Mouse (Mus musculus) ES-E14 (cell line): ENCODE measurements around the gene Tmbim7.

Experiments
- CHD2 ChIP-seq: IDR thresholded peaks from 2 replicates; pipeline ENCODE4 v1.6.1; 2014; ENCODE audit warnings: mild to moderate bottlenecking, low read depth, low read length, inconsistent platforms
- HCFC1 ChIP-seq: IDR thresholded peaks from 2 replicates; pipeline ENCODE4 v1.6.1; 2012; ENCODE audit warnings: low read length, inconsistent platforms, borderline replicate concordance; ENCODE audit not compliant: insufficient read depth
- MAFK ChIP-seq: IDR thresholded peaks from 2 replicates; pipeline ENCODE4 v1.6.1; 2014; ENCODE audit warnings: mild to moderate bottlenecking, low read depth, low read length, inconsistent platforms; ENCODE audit not compliant: insufficient read depth
- ZC3H11A ChIP-seq: IDR thresholded peaks from 2 replicates; pipeline ENCODE4 v1.6.1; 2012; ENCODE audit warnings: low read depth, mild to moderate bottlenecking, inconsistent platforms, low read length, borderline replicate concordance
- ZNF384 ChIP-seq: IDR thresholded peaks from 2 replicates; pipeline ENCODE4 v1.6.1; 2012; ENCODE audit warnings: low read depth, low read length, inconsistent platforms

- TF ChIP-seq ZNF384 (no peak), ZC3H11A (no peak), HCFC1 (no peak), CHD2 (no peak), MAFK (no peak)
These were observed 14.2 kb downstream of the Tmbim7 start for GRCm38 (mm10) chr5:3665225-3665624.
